21 mouse cellular contexts compared by ENCODE assay signal in the genomic region with DNA sequence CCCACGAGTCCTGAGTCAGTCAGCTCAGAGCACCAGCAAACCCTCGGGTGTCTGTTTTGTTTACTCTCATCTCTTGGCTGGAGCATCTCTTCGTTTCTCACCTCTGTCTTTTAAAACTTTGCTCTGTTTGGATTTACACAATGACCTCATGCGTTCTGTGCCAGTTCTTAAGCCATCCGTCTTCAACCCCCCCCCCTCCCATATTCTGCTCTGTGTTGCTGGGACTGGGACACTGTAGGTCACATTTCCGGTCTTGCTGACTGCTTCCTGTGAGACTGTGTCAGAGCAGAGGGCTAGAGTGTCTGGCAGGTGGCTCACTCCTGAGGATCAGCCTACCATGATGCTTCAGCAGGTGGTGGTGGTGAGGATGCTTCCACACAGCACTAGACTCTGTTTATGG.
A peak's percentile ranks its signal among the peaks of the same experiment; 100 is the strongest.
DNase-seq lines count a peak whose midpoint lies in the region; ATAC-seq and TF ChIP-seq lines count a peak whose summit lies in the region.
"Had no signal": no experiment of that assay in that cellular context is flagged by ENCODE, and none has a peak within 500 bp of the region (broad histone marks: within the 10 kb centered on the region; RNA-seq: fewer than 3 reads in every experiment).

No protein-coding gene starts in this region.

- H3K4me3 ChIP-seq in lung, embryonic 14.5 days (ENCODE audit: low read depth, low read length), result no peak overlapping the region
- no peak overlapping the region for H3K4me3 ChIP-seq in midbrain, embryonic 11.5 days (ENCODE audit: low read depth, low read length)
- no peak overlapping the region for H3K4me3 ChIP-seq in midbrain, embryonic 14.5 days (replicated peaks; ENCODE audit: low read depth, low read length)
- H3K4me3 ChIP-seq in CH12.LX (replicated peaks in 1 of 3; ENCODE audit: low read depth in 2 of 3, low read length in 2 of 3, poor library complexity in 1 of 3), result no peak overlapping the region
- H3K4me3 ChIP-seq: embryonic facial prominence, embryonic 10.5 days; embryonic facial prominence, embryonic 12.5 days; forebrain, embryonic 13.5 days; forebrain, embryonic 15.5 days had no signal

- H3K27ac ChIP-seq in lung, embryonic 14.5 days (ENCODE audit: low read depth), result no peak overlapping the region
- no peak overlapping the region for H3K27ac ChIP-seq in midbrain, embryonic 11.5 days (ENCODE audit: low read depth, low read length)
- H3K27ac ChIP-seq in midbrain, embryonic 14.5 days (replicated peaks; ENCODE audit: low read depth, low read length), result no peak overlapping the region
- H3K27ac ChIP-seq in CH12.LX (ENCODE audit: insufficient read depth, low read depth), result no peak overlapping the region
- H3K27ac ChIP-seq: embryonic facial prominence, embryonic 10.5 days; embryonic facial prominence, embryonic 12.5 days; forebrain, embryonic 13.5 days; forebrain, embryonic 15.5 days had no signal

- TF ChIP-seq RAD21 in CH12.LX (IDR thresholded peaks at IDR 0.05; ENCODE audit: low read depth, low read length), result no peak

- in situ Hi-C loops in CH12.LX (cut with MboI; ENCODE audit: low pct_ligation_motif_present, low pct_unique_long_range_greater_than_20kb, low sequenced_read_pairs), result no loop called here

- H3K9me3 ChIP-seq in lung, embryonic 14.5 days (ENCODE audit: low read depth, low read length), result no peaks in the 10 kb centered on the region
- H3K9me3 ChIP-seq in midbrain, embryonic 11.5 days (ENCODE audit: control insufficient read depth, low read length), result no peaks in the 10 kb centered on the region
- no peaks in the 10 kb centered on the region for H3K9me3 ChIP-seq in midbrain, embryonic 14.5 days (ENCODE audit: control insufficient read depth, low read length)
- H3K9me3 ChIP-seq in CH12.LX (replicated peaks; ENCODE audit: low read length), result no peaks in the 10 kb centered on the region
- H3K9me3 ChIP-seq: embryonic facial prominence, embryonic 10.5 days; embryonic facial prominence, embryonic 12.5 days; forebrain, embryonic 13.5 days; forebrain, embryonic 15.5 days had no signal

- H3K27me3 ChIP-seq in lung, embryonic 14.5 days (ENCODE audit: insufficient read depth, low read length), result no peaks in the 10 kb centered on the region
- no peaks in the 10 kb centered on the region for H3K27me3 ChIP-seq in midbrain, embryonic 11.5 days (ENCODE audit: control insufficient read depth, insufficient read depth, low read length)
- H3K27me3 ChIP-seq in midbrain, embryonic 14.5 days (ENCODE audit: control insufficient read depth, insufficient read depth, low read length), result no peaks in the 10 kb centered on the region
- peaks cover 52% of the 10 kb centered on the region for H3K27me3 ChIP-seq in CH12.LX (replicated peaks)
- H3K27me3 ChIP-seq: embryonic facial prominence, embryonic 12.5 days; forebrain, embryonic 13.5 days; forebrain, embryonic 15.5 days had no signal

- TF ChIP-seq EP300 in CH12.LX (IDR thresholded peaks at IDR 0.05; ENCODE audit: low read length), result no peak

- WGBS in lung, embryonic 14.5 days, result 14% methylated on average over 6 of the region's 6 CpGs
- WGBS in midbrain, embryonic 11.5 days, result 73% methylated on average over 6 of the region's 6 CpGs
- WGBS in midbrain, embryonic 14.5 days, result 83% methylated on average over 6 of the region's 6 CpGs

- H3K9ac ChIP-seq in lung, embryonic 14.5 days, result no peak overlapping the region
- no peak overlapping the region for H3K9ac ChIP-seq in midbrain, embryonic 11.5 days (ENCODE audit: low read length)
- no peak overlapping the region for H3K9ac ChIP-seq in midbrain, embryonic 14.5 days (replicated peaks; ENCODE audit: low read length)
- no peak overlapping the region for H3K9ac ChIP-seq in CH12.LX (ENCODE audit: insufficient read depth, low read depth)
- H3K9ac ChIP-seq: embryonic facial prominence, embryonic 12.5 days; forebrain, embryonic 13.5 days; forebrain, embryonic 15.5 days; forebrain, postnatal 0 days had no signal

- no peaks in the 10 kb centered on the region for H3K36me3 ChIP-seq in lung, embryonic 14.5 days (ENCODE audit: insufficient read depth)
- H3K36me3 ChIP-seq in midbrain, embryonic 11.5 days (ENCODE audit: control insufficient read depth, insufficient read depth, low read length), result no peaks in the 10 kb centered on the region
- no peaks in the 10 kb centered on the region for H3K36me3 ChIP-seq in midbrain, embryonic 14.5 days (ENCODE audit: control insufficient read depth, insufficient read depth, low read length)
- H3K36me3 ChIP-seq in CH12.LX (replicated peaks in 1 of 2; ENCODE audit: control insufficient read depth in 1 of 2, insufficient read depth in 1 of 2, low read length in 1 of 2), result no peaks in the 10 kb centered on the region
- H3K36me3 ChIP-seq: embryonic facial prominence, embryonic 10.5 days; embryonic facial prominence, embryonic 12.5 days; forebrain, embryonic 15.5 days had no signal

- H3K4me1 ChIP-seq in lung, embryonic 14.5 days (ENCODE audit: insufficient read depth), result 0 out of 2 replicates have a peak, but pooled peaks cover 7% of the 10 kb centered on the region
- no peaks in the 10 kb centered on the region for H3K4me1 ChIP-seq in midbrain, embryonic 11.5 days (ENCODE audit: control insufficient read depth, insufficient read depth, low read length)
- H3K4me1 ChIP-seq in midbrain, embryonic 14.5 days (ENCODE audit: control insufficient read depth, insufficient read depth, low read length), result no peaks in the 10 kb centered on the region
- no peaks in the 10 kb centered on the region for H3K4me1 ChIP-seq in CH12.LX (ENCODE audit: control insufficient read depth in 1 of 2, insufficient read depth in 2 of 2)
- H3K4me1 ChIP-seq: forebrain, embryonic 13.5 days; forebrain, embryonic 15.5 days had no signal

- dilution Hi-C loops in CH12.LX (cut with MboI; ENCODE audit: extremely low pct_ligation_motif_present, extremely low pct_unique_long_range_greater_than_20kb, low sequenced_read_pairs), result no loop called here

- TF ChIP-seq POLR2A in CH12.LX (IDR thresholded peaks at IDR 0.05; ENCODE audit: low read depth, low read length), result no peak

- TF ChIP-seq CTCF in lung, embryonic 14.5 days (IDR thresholded peaks at IDR 0.05; ENCODE audit: low read depth), result no peak
- no peak for TF ChIP-seq CTCF in CH12.LX (conservative IDR thresholded peaks at IDR 0.05 in 1 of 2, IDR thresholded peaks at IDR 0.05 in 1 of 2; ENCODE audit: low read depth in 2 of 2, low read length in 2 of 2)

- no peak overlapping the region for H3K4me2 ChIP-seq in lung, embryonic 14.5 days
- H3K4me2 ChIP-seq in midbrain, embryonic 11.5 days, result no peak overlapping the region
- H3K4me2 ChIP-seq in midbrain, embryonic 14.5 days (ENCODE audit: low read length), result no peak overlapping the region
- no peak overlapping the region for H3K4me2 ChIP-seq in CH12.LX (ENCODE audit: insufficient read depth, low read depth, poor library complexity, severe bottlenecking)
- H3K4me2 ChIP-seq: embryonic facial prominence, embryonic 12.5 days; forebrain, embryonic 13.5 days; forebrain, embryonic 15.5 days had no signal

- no peak for DNase-seq in lung, embryonic 14.5 days
- DNase-seq in lung, postnatal 25 days (ENCODE audit: low spot score), result no peak
- peak; percentile 61 for DNase-seq in midbrain, embryonic 11.5 days (ENCODE audit: low spot score, missing footprints)
- no peak for DNase-seq in midbrain, embryonic 14.5 days
- peak; percentile 1 for DNase-seq in CH12.LX (ENCODE audit: extremely low read depth)
- no peak for DNase-seq in cerebellum, adult 11-12 months
- DNase-seq: adrenal gland, adult 2 months; adrenal gland, postnatal 10 days; adrenal gland, postnatal 25 days; B cell, adult 2 months; cerebellum, adult 11 months; cerebellum, adult 2 months; cerebellum, adult 9-10 months; cerebellum, postnatal 10 days; cerebellum, postnatal 25 days; forebrain, postnatal 0 days had no signal

- H3K79me2 ChIP-seq in CH12.LX (replicated peaks; ENCODE audit: control insufficient read depth, extremely low read depth, insufficient read depth, poor library complexity, severe bottlenecking), result no peaks in the 10 kb centered on the region

- ATAC-seq in lung, embryonic 14.5 days (ENCODE audit: insufficient read depth), result peak; percentile 60; the same call in 1 of the 2 replicates
- no peak for ATAC-seq in midbrain, embryonic 11.5 days (ENCODE audit: low FRiP score)
- no peak for ATAC-seq in midbrain, embryonic 14.5 days (ENCODE audit: low FRiP score, low TSS enrichment)
- ATAC-seq: CD4-positive, CD25-positive, alpha-beta regulatory T cell, adult 4 months; forebrain, embryonic 13.5 days; forebrain, embryonic 15.5 days; forebrain, postnatal 0 days had no signal

TF ChIP-seq in CH12.LX, 34 proteins besides CTCF, POLR2A, EP300 and RAD21:
- TF ChIP-seq MAZ (IDR thresholded peaks at IDR 0.05; ENCODE audit: low read depth, low read length) (no peak), MEF2A (IDR thresholded peaks at IDR 0.05; ENCODE audit: borderline replicate concordance, low read depth, low read length) (no peak), MAX (IDR thresholded peaks at IDR 0.05; ENCODE audit: low read length) (no peak), BHLHE40 (IDR thresholded peaks at IDR 0.05; ENCODE audit: low read depth, low read length) (no peak), TCF12 (IDR thresholded peaks at IDR 0.05; ENCODE audit: low read depth, low read length) (no peak), HCFC1 (IDR thresholded peaks at IDR 0.05; ENCODE audit: low read depth, low read length) (no peak), SIN3A (IDR thresholded peaks at IDR 0.05; ENCODE audit: low read length) (no peak), NRF1 (IDR thresholded peaks at IDR 0.05; ENCODE audit: low read depth, low read length) (no peak), RCOR1 (conservative IDR thresholded peaks at IDR 0.05; ENCODE audit: low read depth, low read length) (no peak), ELF1 (IDR thresholded peaks at IDR 0.05; ENCODE audit: low read depth, low read length) (no peak), NELFE (IDR thresholded peaks at IDR 0.05; ENCODE audit: low read depth, low read length) (no peak), ZC3H11A (IDR thresholded peaks at IDR 0.05; ENCODE audit: low read depth, low read length) (no peak), UBTF (IDR thresholded peaks at IDR 0.05; ENCODE audit: low read depth, low read length) (no peak), JUND (conservative IDR thresholded peaks at IDR 0.05; ENCODE audit: low read depth, low read length) (no peak)

Comparison
In these comparisons a context has a peak if more than half of its experiments do, and no peak if none do; other contexts are left out.
1. DNase-seq: peak in midbrain, embryonic 11.5 days (single experiment) and CH12.LX (single experiment); none in lung, embryonic 14.5 days (single experiment), lung, postnatal 25 days (single experiment), midbrain, embryonic 14.5 days (single experiment) and cerebellum, adult 11-12 months (single experiment).